Mouse (Mus musculus): ENCODE data around the gene Polr1e. TPM values are rescaled to one million over a fixed set of nuclear protein-coding genes. Genes with fewer than 3 reads are reported as not detected.

Polr1e gene
- polyA plus RNA-seq, 1 experiment from 2014 or later: 72.4 TPM

DNA sequence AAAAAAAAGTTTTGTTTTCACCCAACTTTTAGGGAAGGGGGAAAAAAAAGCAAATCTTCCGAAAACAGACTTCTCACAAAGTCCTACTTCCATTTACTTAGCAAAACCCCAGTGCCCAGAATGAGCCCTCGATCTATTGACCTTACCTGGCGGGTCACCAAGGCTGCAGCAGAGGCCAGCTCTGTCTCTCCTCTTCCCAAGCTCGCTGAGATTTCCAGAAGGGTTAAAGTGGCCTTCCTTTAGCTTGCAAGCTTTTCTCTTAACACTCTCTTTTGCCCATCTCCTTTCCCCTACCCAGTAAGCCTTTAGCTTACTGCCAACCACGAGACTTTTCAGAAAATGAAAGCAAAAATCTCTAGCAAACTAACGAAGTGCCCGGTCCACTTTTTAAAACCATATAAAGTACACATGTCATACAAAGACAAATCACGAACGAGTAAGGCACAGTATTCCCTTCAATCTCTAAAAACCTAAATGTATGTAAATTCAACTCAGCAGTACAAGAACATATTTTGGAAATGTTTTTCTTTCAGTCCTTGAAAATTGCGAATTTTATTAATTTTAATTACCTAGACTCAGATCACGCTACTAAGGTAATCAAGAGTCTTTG, 7.5 kb upstream of the Polr1e start:
- no peaks in the 10 kb centered on the region for H3K27me3 ChIP-seq (ENCODE audit: control insufficient read depth, insufficient read depth, low read length)
- H3K36me3 ChIP-seq (ENCODE audit: control insufficient read depth, insufficient read depth, low read length): no peaks in the 10 kb centered on the region
- H3K4me2 ChIP-seq (ENCODE audit: low read length): peak overlapping the region; percentile 86
- H3K9me3 ChIP-seq (ENCODE audit: control insufficient read depth, low read length): no peaks in the 10 kb centered on the region
- H3K4me3 ChIP-seq (ENCODE audit: control insufficient read depth in 1 of 2, insufficient read depth in 1 of 2, low read depth in 1 of 2, low read length in 2 of 2): peak overlapping the region; percentile 78 to 82
- 16% methylated on average over 11 of the region's 11 CpGs for WGBS
- peaks cover 8 to 23% of the 10 kb centered on the region in 2 experiments for H3K4me1 ChIP-seq (ENCODE audit: control insufficient read depth in 2 of 2, insufficient read depth in 2 of 2, low read length in 2 of 2)
- ATAC-seq (ENCODE audit: insufficient number of reproducible peaks, insufficient read depth, low FRiP score, low read depth): no peak
- H3K9ac ChIP-seq (ENCODE audit: low read length): peak overlapping the region; percentile 89
- H3K27ac ChIP-seq (replicated peaks in 1 of 2; ENCODE audit: control insufficient read depth in 1 of 2, insufficient read depth in 1 of 2, low read depth in 2 of 2, low read length in 2 of 2): peak overlapping the region; percentile 27 to 97; a peak in 3 of 4 replicates

GRCm38 (mm10) chr4:45011581-45012104, 6.7 kb upstream of the Polr1e start:
- under 1% methylated on average over 31 of the region's 31 CpGs for WGBS
- Histone ChIP-seq H3K4me2 (ENCODE audit: low read length) (peak overlapping the region; percentile 86), H3K4me1 (ENCODE audit: control insufficient read depth in 2 of 2, insufficient read depth in 2 of 2, low read length in 2 of 2) (peaks cover 8 to 23% of the 10 kb centered on the region in 2 experiments), H3K9me3 (ENCODE audit: control insufficient read depth, low read length) (no peaks in the 10 kb centered on the region), H3K27me3 (ENCODE audit: control insufficient read depth, insufficient read depth, low read length) (no peaks in the 10 kb centered on the region), H3K27ac (replicated peaks in 1 of 2; ENCODE audit: control insufficient read depth in 1 of 2, insufficient read depth in 1 of 2, low read depth in 2 of 2, low read length in 2 of 2) (peak overlapping the region; percentile 82 to 97), H3K4me3 (ENCODE audit: control insufficient read depth in 1 of 2, insufficient read depth in 1 of 2, low read depth in 1 of 2, low read length in 2 of 2) (peak overlapping the region; percentile 78 to 82), H3K9ac (ENCODE audit: low read length) (peak overlapping the region; percentile 89), H3K36me3 (ENCODE audit: control insufficient read depth, insufficient read depth, low read length) (no peaks in the 10 kb centered on the region)
- peak; percentile 69 for ATAC-seq (ENCODE audit: insufficient number of reproducible peaks, insufficient read depth, low FRiP score, low read depth)

DNA sequence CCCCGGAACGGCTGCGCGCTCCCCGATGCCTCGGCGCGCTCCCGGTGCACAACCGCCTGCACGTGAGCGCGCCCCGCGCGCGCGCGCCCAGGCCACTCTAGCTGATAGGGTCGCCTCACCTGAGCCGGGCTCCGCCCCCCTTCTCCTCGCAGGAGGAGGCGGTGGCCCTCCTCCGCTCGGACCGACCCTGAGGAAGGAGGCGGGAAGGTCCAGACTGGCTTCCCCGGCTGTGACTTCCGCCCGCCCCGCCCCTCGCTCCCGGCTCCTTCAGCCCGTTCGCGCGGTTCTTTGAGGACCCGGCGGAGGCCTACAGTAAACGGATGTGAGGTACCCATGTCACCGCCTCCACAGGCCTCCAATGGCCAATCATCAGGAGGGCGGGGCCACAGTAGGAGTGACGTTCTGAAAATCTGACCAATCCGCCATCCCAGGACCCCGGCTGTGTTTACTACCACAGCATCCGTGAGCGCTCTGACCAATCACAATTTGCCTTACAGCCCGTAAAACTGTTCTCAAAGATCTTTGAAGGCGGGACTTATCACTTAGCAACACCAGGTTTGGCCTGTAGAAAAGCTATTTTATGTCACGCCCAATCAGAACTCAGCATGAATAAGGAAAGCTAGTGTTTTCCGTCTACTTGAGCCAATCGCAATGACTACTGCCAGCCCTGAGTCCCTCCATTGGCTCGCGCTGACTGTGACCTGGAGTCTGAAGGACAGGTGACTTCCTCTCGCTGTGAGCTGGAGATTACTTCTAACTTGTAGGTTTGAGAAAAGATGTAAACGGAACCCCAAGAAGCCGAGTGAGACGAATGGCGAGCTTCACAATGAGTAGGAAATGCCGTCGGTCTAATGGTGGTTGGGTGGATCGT, 6.0 kb upstream of the Polr1e start, which contains the start of gene Zbtb5:
TSS of gene Zbtb5 (minus strand) at position 308 of the 871 bp plus-strand sequence.
- Histone ChIP-seq H3K9ac (ENCODE audit: low read length) (peak within 1 kb of the TSS; percentile 89), H3K36me3 (ENCODE audit: control insufficient read depth, insufficient read depth, low read length) (no peaks in the 10 kb centered on the region), H3K4me1 (ENCODE audit: control insufficient read depth in 2 of 2, insufficient read depth in 2 of 2, low read length in 2 of 2) (peaks cover 8 to 23% of the 10 kb centered on the region in 2 experiments), H3K27ac (replicated peaks in 1 of 2; ENCODE audit: control insufficient read depth in 1 of 2, insufficient read depth in 1 of 2, low read depth in 2 of 2, low read length in 2 of 2) (peak within 1 kb of the TSS; percentile 94 to 97), H3K4me2 (ENCODE audit: low read length) (peak within 1 kb of the TSS; percentile 86), H3K27me3 (ENCODE audit: control insufficient read depth, insufficient read depth, low read length) (no peaks in the 10 kb centered on the region), H3K4me3 (ENCODE audit: control insufficient read depth in 1 of 2, insufficient read depth in 1 of 2, low read depth in 1 of 2, low read length in 2 of 2) (peak within 1 kb of the TSS; percentile 82 to 93), H3K9me3 (ENCODE audit: control insufficient read depth, low read length) (no peaks in the 10 kb centered on the region)
- peak; percentile 99 for ATAC-seq (ENCODE audit: insufficient number of reproducible peaks, insufficient read depth, low FRiP score, low read depth)
- under 1% methylated on average over 59 of the region's 63 CpGs for WGBS

- no peaks in the 10 kb centered on the region for H3K27me3 ChIP-seq (ENCODE audit: control insufficient read depth, insufficient read depth, low read length)
- peak overlapping the region; percentile 65 to 93 for H3K4me3 ChIP-seq (ENCODE audit: control insufficient read depth in 1 of 2, insufficient read depth in 1 of 2, low read depth in 1 of 2, low read length in 2 of 2)
- peak overlapping the region; percentile 60 for H3K4me2 ChIP-seq (ENCODE audit: low read length)
- H3K4me1 ChIP-seq (ENCODE audit: control insufficient read depth in 2 of 2, insufficient read depth in 2 of 2, low read length in 2 of 2): peaks cover 8 to 23% of the 10 kb centered on the region in 2 experiments
- ATAC-seq (ENCODE audit: insufficient number of reproducible peaks, insufficient read depth, low FRiP score, low read depth): no peak
- H3K9me3 ChIP-seq (ENCODE audit: control insufficient read depth, low read length): no peaks in the 10 kb centered on the region
- H3K36me3 ChIP-seq (ENCODE audit: control insufficient read depth, insufficient read depth, low read length): no peaks in the 10 kb centered on the region
- H3K9ac ChIP-seq (ENCODE audit: low read length): peak overlapping the region; percentile 81
- under 1% methylated on average over 13 of the region's 13 CpGs for WGBS
- H3K27ac ChIP-seq (replicated peaks in 1 of 2; ENCODE audit: control insufficient read depth in 1 of 2, insufficient read depth in 1 of 2, low read depth in 2 of 2, low read length in 2 of 2): peak overlapping the region; percentile 85 to 94
These were observed 5.4 kb upstream of the Polr1e start for GRCm38 (mm10) chr4:45013031-45013431.

DNA sequence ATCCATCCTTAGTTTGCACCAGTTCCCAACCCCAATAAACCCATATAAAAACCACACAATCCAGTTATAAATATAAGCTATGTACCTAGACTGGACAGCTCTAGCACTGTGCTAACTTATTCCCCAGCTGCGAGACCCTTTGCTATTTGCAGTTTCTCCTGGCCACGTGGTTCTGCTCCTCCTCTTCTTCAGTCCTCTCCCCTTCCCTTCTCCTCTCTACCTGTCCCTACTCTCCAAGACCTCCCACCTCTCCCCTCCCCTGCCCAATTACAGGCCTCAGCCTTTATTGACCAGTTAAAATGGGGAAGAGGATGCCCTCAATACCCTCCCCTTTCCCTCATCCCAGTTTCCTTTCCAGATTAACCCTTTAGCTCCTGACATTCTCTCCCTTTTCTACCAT, 4.8 kb upstream of the Polr1e start:
- H3K9ac ChIP-seq (ENCODE audit: low read length): peak overlapping the region; percentile 81
- H3K27me3 ChIP-seq (ENCODE audit: control insufficient read depth, insufficient read depth, low read length): no peaks in the 10 kb centered on the region
- WGBS: 6% methylated on average over 2 of the region's 2 CpGs
- ATAC-seq (ENCODE audit: insufficient number of reproducible peaks, insufficient read depth, low FRiP score, low read depth): no peak
- H3K36me3 ChIP-seq (ENCODE audit: control insufficient read depth, insufficient read depth, low read length): no peaks in the 10 kb centered on the region
- peaks cover 8 to 23% of the 10 kb centered on the region in 2 experiments for H3K4me1 ChIP-seq (ENCODE audit: control insufficient read depth in 2 of 2, insufficient read depth in 2 of 2, low read length in 2 of 2)
- peak overlapping the region; percentile 60 for H3K4me2 ChIP-seq (ENCODE audit: low read length)
- peak overlapping the region in 1 of 2 experiments; percentile 65; a peak in 3 of 4 replicates for H3K4me3 ChIP-seq (ENCODE audit: control insufficient read depth in 1 of 2, insufficient read depth in 1 of 2, low read depth in 1 of 2, low read length in 2 of 2)
- H3K27ac ChIP-seq (replicated peaks in 1 of 2; ENCODE audit: control insufficient read depth in 1 of 2, insufficient read depth in 1 of 2, low read depth in 2 of 2, low read length in 2 of 2): peak overlapping the region in 1 of 2 experiments; percentile 85; a peak in 2 of 4 replicates
- H3K9me3 ChIP-seq (ENCODE audit: control insufficient read depth, low read length): no peaks in the 10 kb centered on the region

DNA sequence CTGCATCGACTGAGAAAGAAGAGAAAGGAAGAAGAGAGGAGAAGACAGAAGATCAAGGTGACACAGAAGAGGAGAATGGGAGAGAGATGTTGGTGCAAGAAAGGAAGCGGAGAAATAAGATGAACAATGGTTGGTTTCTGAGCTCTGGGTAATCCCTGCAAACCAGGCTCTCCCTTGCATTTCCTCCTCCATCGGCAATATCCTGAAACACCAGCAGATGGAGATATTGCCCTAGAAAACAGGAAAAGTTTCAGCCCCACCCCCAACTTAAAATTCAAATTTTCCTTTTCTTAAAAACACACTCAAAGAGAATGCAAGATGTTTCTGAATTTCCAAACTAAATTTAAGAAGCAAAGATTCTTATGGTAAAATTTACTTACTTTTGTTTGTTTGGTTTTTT, 2.8 kb upstream of the Polr1e start:
- no peak overlapping the region for H3K4me2 ChIP-seq (ENCODE audit: low read length)
- WGBS: 9% methylated on average over 3 of the region's 3 CpGs
- no peak overlapping the region for H3K27ac ChIP-seq (replicated peaks in 1 of 2; ENCODE audit: control insufficient read depth in 1 of 2, insufficient read depth in 1 of 2, low read depth in 2 of 2, low read length in 2 of 2)
- H3K9me3 ChIP-seq (ENCODE audit: control insufficient read depth, low read length): no peaks in the 10 kb centered on the region
- peaks cover 10 to 24% of the 10 kb centered on the region in 2 experiments for H3K4me1 ChIP-seq (ENCODE audit: control insufficient read depth in 2 of 2, insufficient read depth in 2 of 2, low read length in 2 of 2)
- no peaks in the 10 kb centered on the region for H3K36me3 ChIP-seq (ENCODE audit: control insufficient read depth, insufficient read depth, low read length)
- no peak for ATAC-seq (ENCODE audit: insufficient number of reproducible peaks, insufficient read depth, low FRiP score, low read depth)
- H3K27me3 ChIP-seq (ENCODE audit: control insufficient read depth, insufficient read depth, low read length): no peaks in the 10 kb centered on the region
- H3K4me3 ChIP-seq (ENCODE audit: control insufficient read depth in 1 of 2, insufficient read depth in 1 of 2, low read depth in 1 of 2, low read length in 2 of 2): no peak overlapping the region
- H3K9ac ChIP-seq (ENCODE audit: low read length): peak overlapping the region; percentile 25; the same call in 1 of the 2 replicates

- peaks cover 5 to 12% of the 10 kb centered on the region in 2 experiments; a peak in 3 of 4 replicates for H3K4me1 ChIP-seq (ENCODE audit: control insufficient read depth in 2 of 2, insufficient read depth in 2 of 2, low read length in 2 of 2)
- peak overlapping the region in 1 of 2 experiments; percentile 49; a peak in 2 of 4 replicates for H3K27ac ChIP-seq (replicated peaks in 1 of 2; ENCODE audit: control insufficient read depth in 1 of 2, insufficient read depth in 1 of 2, low read depth in 2 of 2, low read length in 2 of 2)
- H3K9ac ChIP-seq (ENCODE audit: low read length): peak overlapping the region; percentile 85
- no peaks in the 10 kb centered on the region for H3K27me3 ChIP-seq (ENCODE audit: control insufficient read depth, insufficient read depth, low read length)
- peak overlapping the region; percentile 93 for H3K4me2 ChIP-seq (ENCODE audit: low read length)
- H3K9me3 ChIP-seq (ENCODE audit: control insufficient read depth, low read length): no peaks in the 10 kb centered on the region
- WGBS: under 1% methylated on average over 14 of the region's 14 CpGs
- no peak for ATAC-seq (ENCODE audit: insufficient number of reproducible peaks, insufficient read depth, low FRiP score, low read depth)
- peak overlapping the region; percentile 63 to 81 for H3K4me3 ChIP-seq (ENCODE audit: control insufficient read depth in 1 of 2, insufficient read depth in 1 of 2, low read depth in 1 of 2, low read length in 2 of 2)
- H3K36me3 ChIP-seq (ENCODE audit: control insufficient read depth, insufficient read depth, low read length): peaks cover 22% of the 10 kb centered on the region
These were observed 626 bp downstream of the Polr1e start for GRCm38 (mm10) chr4:45019009-45019408.

Data from heart, embryonic 14.5 days (tissue).